Mouse (Mus musculus) skeletal muscle tissue, adult 2 months (tissue): ENCODE measurements around the gene Clp1.

ENCODE experiments used
- DNase-seq: peaks from one replicate; pipeline ENCODE4 v3.0.0-alpha.2; 2012; ENCODE audit warnings: low read depth, low spot score

Gene Clp1

DNA sequence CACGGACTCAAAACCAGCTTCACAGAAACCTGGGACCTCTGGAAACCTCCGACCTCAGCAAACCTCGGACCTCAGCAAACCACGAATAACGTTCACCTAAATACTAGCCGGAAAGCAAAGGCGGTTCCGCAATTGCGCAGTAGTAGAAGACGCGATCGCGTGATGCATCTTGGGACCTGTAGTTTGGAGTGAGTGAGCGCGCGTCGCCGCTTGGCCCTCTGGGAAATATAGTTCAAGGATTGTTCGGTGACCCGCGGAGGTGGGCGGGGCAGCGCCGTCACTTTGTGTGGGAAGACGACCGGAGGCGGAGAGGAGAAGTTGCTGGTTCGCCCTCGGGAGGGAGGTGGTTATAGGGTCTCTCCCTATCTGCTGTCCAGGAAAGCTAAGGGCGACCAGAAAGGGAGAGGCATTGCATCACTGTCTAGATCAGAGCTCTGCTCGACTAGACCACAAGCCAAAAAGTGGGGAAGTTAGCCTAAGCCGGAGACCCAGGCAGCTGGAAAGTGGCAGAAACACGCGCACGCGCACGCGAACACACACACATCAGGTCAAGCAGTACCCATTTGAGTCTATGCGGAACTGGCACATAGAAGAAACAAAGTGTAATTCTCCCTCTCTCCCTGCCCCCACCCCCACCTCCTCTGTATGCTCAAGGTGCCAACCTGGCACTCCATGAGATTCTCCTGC lies at the start of gene Clp1:
Gene Clp1 (minus strand): TSS at position 179 of the 687 bp plus-strand sequence.
- DNase-seq, result peak; percentile 95

DNA sequence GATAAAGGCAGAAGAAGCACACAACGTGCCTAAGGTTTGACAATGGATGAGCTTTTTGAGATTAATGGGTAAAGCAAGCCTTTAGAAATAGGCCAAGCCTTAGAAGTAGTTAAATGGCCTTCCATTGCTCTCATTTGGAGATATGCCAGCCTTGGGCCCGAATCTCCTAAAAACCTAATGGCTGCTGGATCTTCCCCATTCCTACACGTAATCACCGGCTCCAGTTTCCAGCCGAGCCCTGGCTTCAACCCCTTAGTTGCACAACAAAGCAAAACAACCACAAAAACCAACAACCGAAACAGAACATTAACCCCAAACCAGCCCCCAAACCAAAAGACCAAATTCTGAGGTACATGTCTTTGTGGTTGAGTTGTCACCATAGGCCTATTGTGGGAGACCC lies 48.5 kb upstream of the Clp1 start:
- peak; percentile 43 for DNase-seq

DNA sequence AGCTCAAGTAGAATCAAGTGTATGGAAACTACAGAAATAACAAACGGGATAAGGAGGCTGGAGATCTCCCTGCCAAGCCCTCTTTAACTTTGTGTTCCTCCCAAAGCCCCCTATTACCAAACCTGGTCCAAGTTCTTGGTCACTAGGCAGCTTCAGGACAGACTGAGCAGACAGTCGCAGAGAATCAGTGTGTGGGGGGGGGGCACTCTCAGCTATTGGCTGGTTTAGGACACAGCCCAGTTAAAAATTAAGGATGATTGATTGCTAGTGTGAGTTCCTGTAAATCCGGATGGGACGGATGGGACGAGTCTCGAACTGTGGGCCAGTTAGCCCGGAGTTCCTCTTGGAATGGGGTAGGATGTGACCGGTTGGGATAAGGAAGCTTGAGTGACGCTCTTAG lies 48.1 kb upstream of the Clp1 start, which contains the start of gene Serping1:
Gene Serping1 (minus strand): TSS at position 204 of the 400 bp plus-strand sequence.
- no peak for DNase-seq

DNA sequence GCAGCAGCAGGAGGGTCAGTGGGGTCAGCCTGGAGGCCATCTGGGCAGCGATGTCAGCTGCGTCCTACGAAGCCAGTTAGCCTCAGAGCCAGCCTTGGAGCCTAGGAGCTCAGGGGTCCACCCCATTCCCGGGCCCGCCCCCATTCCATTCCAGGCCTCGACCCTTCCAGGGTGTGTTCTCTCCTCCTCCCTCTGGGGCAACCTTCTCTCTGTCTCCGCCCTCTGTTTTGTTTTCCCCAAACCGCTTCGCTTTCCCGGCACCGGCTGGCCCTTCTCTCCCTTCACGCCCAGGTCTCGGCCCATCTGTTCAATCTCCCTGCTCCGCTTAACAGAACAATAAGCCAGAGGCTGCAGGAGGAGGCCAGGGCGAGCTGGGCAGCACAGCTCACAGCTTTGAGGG lies 47.6 kb upstream of the Clp1 start:
- DNase-seq, result peak; percentile 81

DNA sequence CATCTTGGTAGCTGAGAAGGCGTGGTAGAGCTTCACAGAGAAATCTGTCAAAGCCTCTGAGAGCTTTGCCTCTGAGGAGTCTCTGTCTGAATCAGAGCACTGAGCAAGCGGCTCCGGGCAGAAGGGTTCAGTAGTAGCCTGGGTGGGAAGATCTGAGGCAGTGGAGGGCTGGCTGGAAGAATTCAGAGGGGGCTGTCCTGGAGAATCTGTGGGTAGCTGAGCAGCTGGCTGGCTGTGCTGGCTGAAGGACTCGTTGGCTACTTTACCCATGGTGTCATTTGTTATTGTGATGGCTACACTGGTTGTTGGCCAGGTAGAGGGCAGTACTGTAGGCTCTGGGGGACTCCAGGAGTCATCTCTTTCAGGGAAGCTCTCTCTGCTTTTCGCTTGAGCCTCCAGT lies 46.0 kb upstream of the Clp1 start:
- no peak for DNase-seq

DNA sequence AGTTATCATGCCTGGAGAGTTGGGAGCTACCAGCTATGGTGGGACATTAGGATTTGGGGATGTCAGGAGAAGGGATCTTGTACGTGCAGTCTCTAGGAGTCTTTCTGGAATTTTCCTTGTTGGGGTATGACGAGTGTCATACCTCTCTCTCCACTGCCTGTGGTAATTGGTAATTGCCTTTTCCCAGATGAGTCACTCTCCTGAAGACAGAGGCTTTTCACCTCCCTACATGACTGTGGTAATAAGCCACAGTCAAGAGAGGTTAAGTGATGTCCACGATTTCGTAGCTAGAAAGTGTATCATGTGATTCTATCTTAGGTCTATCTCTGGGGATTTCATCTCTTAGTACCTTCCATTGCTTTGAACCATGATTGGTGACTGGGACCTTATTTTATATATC lies 45.3 kb upstream of the Clp1 start:
- no peak for DNase-seq

DNA sequence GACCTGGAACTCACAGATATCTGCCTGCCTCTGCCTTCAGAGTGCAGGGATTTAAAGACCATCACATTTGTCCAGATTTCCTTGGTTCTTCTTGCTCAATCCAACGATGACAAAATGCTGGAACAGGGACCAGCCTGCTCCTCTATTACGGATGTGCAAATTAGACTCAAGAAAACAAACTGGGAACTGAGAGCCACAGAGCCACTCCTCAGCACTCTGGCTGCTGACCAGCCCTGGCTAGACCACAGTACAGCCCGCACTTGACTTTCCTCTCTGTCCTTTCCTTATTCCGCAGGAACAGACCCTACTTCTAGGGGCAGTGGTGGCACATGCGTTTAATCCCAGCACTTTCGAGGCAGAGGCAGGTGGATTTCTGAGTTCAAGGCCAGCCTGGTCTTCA lies 43.4 kb upstream of the Clp1 start:
- peak; percentile 65 for DNase-seq

DNA sequence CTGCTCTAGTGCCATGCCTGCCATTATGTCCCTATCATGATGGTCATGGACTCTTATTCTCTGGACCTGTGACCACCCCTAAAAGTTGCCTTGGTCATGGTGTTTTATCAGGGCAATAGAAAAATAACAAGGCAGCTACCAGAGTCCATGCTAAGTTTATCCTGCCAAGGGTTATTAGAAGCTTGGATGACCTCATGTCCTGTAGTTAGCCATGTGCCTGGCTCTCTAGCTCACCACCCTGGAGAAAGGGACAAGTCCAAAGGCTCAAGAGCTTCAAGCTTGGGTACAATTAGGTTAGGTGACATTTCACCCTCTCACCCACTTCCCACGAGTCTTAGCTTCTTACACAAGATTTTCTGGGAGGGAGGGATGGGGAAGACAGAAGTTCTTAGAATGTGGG lies 35.7 kb upstream of the Clp1 start:
- no peak for DNase-seq

DNA sequence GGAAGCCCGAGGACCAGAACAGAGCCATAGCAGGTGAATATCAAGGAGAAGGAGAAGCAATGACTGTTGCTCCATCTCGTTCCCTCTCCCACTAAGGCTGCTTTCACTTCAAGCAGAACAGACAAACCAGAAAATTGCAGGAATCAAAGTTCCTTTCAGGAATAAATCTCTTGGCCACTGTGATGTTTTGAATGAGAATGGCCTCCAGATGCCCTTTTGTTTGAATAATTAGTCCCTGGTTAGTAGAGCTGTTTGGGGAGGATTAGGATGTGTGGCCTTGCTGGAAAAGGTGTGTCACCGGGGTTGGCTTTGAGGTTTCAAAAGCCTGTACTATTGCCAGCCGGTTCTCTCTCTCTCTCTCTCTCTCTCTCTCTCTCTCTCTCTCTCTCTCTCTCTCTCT lies 35.1 kb upstream of the Clp1 start:
- no peak for DNase-seq

DNA sequence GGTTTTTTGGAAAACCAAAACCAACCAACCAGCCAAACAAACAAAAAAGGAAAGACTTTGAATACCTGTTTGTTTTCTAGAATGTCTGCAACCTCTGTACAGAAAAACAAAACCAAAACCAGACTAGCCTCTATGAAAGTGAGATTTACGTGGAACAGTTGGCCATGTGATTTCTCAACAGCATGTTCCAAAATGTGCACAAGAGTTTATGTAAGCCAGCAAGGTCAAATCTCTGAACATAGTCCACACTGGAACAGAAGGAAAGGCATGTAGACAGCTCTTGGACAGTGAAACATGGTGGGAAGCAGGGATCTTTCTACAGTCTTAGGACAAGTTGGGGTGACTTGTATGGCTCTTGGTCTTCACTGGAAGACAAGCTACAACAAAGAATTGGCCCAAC lies 34.7 kb upstream of the Clp1 start:
- no peak for DNase-seq

DNA sequence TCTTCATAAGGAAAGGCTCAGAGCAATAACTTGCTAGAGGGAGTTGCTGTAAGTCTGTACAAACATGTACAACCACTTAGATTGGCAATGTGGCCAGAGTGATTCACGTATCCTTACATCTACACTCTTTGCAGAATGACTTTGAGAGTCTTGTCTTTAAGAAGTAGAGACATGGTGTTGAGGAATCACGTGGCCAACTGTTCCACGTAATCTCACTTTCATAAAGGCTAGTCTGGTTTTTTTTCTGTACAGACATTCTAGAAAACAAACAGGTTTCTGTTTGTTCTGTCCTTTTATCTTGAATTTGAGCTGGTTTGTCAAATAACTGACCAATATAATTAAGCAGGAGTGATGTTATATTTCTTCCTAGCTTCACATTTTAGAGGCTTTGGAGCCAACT lies 34.2 kb upstream of the Clp1 start:
- DNase-seq, result no peak

DNA sequence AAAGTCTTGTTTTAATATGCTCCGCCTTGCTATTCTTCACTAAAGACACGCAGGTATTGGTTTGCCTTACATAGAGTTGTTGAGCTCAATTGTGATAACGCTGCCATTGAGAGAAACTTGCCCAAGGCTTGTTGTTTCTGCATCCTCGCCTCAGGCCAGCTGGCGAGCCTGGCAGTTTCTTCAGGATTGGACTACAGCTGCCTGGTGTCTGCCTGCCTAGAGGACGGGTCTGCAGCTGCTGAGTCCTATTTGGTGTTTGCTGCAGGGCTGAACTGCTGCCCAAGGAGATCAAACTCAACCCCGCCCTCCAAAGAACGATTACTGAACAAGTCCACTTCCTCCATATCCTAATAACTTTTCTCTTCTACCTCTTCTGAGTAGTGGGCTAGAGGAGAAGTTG lies 33.6 kb upstream of the Clp1 start:
- DNase-seq, result no peak

DNA sequence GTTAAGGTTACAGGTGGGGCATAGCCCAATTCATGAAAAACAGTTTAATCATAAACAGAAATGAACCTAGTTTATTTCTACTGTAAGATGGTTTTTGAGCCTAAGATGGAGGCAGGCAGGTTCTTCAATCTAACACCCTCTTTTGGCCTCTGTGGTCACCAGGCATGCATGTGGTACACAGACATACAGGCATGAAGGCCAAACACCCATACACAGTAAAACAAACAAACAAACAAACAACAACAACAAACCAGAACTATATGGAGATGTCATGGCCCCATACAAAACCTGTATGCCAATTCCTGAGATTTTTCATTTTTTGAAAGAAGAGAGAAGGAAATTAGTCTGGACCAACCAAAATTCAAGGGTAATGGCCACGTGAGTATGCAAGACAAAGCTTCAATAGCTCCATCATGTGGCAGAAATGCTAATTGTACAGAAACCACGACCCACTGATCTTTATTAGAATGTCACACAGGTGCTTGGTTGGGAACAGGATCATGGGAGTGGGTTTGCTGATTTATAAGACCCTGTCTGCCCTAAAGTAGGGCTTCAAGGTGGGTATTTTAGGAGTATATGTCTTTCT lies 31.5 kb upstream of the Clp1 start:
- no peak for DNase-seq

DNA sequence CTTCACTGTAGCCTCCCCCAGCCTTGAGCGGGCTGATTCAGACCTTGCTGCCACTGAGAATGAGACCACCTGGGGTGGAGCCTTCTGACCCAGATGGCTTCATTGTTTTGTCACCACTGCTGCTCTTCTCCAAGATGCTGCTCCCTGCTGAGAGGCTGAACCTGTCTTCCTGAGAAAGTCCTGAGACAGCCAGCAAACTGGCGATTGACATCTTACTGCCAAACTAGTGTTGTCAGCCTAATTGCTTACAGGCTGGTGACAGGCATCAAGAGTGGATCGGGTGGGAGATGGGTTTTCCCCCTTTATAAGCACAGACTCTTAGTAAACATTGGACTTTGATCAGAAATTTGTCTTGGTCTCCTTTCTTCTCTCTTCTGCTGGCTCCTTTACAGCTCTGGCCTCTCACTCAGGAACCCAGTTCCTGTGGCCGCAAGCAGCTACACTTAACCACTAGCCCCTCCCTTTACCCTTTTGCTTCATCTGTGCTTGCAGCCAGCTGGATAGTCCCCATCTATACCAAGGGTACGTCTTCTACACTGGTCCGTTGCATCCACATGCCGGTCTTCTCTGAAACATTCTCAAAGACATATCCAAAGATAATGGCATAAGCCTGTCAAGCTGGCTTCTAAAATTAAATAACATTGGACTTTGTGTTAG lies 30.0 kb upstream of the Clp1 start:
- DNase-seq, result no peak

DNA sequence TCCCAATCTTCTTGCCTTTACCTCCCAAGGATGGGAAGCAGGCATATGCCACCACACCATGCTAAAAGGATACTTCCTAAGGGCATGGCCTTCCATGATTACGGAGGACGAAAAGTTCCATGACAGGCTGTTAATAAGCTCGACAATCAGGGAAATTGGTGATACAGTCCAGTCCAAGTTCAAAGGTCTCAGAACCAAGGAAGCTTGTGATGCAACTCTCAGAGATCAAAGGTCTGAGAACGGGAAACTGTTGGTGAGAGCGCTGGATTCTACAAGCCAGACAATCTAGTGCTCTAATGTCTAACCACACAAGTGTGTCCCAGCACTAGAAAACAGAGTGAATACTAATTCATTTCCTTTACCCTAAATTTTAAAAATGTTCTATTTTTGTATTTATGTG lies 29.1 kb upstream of the Clp1 start:
- DNase-seq, result no peak

DNA sequence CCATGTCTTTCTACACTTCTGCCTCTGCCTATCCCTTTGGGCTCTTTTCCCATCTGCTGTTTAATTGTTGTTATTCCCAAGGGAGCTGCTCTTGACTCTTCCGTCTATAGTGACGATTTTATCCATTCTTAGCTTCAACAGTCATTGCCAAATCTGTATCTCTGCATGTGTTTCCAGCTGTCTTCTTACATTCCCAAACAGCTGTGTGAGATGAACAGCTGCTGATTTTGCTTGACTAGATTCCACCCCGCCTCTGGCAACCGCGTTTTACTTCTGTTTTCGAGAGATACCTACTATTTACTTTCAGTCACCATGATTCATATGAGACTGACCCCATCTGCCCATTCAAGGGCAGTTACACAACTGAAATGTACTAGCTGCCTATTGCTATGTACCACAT lies 23.0 kb upstream of the Clp1 start:
- DNase-seq, result no peak

DNA sequence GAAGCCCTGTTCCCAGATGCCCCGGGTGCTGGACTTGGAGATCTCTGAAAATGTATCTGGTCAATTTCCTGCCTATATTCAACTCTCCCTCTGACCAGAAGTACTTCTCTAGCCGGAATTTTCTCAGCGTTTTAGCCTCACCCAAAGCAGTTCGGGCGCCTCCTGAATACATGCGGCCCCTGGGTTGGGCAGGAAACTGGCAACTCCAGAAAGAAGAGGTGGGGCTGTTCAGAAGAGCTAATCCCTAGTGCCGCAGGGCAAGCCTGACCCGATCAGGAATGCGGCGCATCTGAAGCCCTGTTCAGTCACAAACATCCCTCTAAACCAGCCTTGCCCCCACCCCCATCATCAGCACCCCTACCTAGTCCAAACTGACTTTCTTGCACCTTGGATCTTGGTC lies 17.0 kb upstream of the Clp1 start:
- DNase-seq, result no peak

DNA sequence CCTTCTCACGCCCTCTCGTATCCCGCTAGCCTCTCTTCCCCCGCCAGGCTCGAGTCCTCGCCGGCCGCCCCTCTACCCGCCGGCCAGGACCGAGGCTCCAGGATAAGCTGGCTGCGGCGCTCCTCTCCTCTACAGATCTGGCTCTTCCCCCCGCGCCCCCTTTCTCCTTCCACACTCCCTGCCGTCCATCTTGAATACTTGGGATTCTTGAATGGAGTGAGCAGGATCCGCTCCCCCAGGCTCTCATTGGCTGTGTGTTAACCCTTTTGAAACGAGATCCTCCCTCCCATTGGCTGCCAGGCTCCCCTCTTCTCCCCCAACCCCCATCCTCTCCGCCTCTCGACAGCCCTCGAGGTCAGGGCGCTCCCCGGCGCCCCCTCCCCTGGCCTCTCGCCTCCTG lies 16.4 kb upstream of the Clp1 start, which contains the start of gene Gm19426:
Gene Gm19426 (minus strand): TSS at position 95 of the 400 bp plus-strand sequence.
- peak; percentile 51 for DNase-seq

DNA sequence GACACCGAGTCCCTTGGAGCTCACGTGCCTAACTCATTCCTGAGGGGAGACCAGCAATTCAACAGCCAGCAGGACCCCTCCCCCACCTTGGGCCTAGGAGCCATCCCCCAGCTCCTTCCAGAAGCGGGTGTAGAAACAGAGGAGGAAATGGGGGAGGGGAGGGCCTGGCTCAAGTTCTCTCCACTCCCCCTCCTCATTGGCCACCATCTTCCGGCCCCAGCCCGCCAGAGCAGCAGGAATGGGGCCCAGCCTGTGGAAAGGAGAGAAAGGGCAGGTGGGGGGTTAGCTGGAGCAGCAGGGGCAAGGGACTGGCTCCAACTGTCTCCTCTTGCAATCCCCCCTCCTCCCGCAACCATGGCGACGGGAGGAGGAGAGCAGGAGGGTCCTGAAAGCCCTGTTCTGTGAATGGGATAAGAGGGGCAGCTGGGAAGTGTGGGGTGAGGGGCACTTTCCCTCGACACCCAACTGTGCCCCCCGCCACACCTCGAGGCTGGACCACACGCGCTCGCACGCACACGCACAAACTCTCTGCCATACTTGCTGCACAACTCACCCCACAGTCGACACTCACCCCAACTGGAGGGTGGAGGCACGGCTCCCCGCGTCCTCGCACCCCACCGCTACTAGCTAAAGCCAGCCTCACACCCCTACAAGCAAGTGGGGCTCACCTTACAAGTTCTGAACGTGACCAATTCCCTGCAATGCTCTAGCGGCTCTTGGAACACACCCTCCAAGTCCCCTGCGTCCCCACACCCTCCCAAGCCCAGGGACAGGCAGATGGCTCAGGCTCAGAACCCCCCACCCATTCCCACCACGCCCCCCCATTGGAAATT lies 15.5 kb upstream of the Clp1 start:
- DNase-seq, result no peak

DNA sequence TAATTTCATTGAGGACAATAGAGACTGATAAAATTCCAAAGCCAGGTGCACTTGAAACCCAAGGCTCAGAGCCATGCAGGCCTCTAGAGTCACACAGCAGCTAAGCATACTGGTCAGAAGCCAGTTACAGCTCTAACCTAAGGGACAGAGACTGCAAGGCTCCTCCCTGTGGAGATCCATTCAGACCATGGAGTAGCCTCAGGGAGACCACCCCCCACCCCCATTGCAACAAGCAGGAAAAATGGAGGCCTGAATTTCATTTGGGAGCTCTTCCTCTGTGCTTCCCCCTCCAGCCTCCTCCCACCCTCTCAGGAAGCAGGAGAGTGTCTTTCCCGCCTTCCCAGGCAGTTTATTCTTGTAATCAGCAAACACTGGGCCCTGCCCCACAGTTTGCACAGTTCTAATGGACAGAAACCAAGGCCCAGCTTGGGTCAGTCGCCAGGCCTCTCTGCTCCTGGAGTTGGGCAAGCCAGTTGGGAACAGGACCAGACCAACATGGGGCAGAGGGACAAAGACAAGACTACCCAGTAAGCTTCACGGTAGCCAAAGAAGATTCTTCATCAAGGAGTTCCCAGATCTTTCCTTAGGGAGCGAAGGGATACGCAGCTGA lies 14.8 kb upstream of the Clp1 start:
- DNase-seq, result no peak

DNA sequence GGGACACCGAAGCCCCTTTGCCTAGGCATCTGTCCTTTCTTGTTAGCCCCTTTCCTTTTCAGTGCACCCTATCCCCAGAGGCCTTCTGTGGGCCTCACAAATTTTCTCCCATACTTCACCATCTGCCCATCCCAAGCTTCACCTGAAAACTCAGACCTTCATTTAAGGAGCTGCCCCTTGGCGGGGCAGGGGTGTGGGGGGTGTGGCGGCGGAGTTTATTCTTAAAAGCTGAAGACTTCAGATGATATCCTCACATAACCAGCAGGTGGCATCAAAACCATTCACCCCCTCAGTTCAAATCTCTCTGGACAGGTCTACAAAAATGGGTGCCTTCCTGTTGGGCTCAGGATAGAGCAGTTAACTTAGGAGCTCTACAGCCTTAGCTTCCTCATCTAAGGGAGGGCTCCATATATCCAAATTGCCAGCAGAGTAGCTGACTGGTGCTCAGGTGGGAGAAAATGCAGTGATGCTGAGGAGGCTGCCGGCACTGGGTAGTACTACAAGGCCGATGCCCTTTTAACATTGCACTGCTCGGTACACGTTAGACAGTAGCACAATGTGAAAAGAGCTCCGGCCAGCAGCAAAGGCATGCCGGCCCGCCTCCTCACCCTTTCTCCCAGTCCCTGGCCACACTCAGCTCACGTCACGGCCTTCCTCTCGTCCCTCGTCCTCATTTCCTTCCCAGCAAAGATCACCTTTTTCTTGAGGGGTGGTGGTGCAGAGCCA lies 13.6 kb upstream of the Clp1 start:
- DNase-seq, result no peak
